Mouse (Mus musculus) spleen, adult 18-20 months (tissue): Measurements from ENCODE around the gene Uox.

Experiments used
- DNase-seq, 2 experiments: peaks; one replicate each; pipeline ENCODE4 v3.0.0; 2022; ENCODE audit warnings: mixed read lengths in 2 of 2

Uox gene

DNA sequence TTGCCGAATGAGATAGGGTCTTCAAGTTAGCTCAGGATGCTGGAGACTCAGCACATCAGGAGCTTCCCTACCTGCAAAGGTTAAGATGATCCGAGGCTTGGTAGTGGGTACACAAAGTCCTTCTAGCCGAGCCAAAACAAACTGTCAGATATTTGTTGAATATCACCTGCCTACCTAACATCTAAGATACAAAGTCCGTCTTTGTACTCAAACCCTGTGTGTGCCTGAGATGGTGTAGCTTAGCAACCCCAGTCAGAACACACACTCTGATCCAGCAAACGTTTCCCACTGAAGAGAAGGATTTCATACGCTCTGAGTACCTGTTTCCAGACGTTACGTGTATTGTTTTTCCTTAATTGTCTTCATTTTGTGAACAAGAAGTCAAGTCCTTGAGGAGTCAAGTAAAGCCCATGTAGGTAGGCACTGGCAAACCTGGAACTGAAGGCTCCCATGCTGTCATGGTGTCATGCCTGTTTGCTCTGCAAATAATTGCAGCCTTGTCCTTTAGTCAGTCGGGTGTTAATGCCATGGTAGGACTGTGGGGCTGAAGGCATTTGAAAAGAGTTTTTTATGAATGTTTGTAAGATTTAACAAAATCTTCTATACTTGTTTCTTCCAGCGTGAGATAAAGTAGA, at the start of gene Uox:
Gene Uox, plus strand, starts transcription at position 279 of the 635 bp plus-strand sequence.
- DNase-seq, result no peak

DNA sequence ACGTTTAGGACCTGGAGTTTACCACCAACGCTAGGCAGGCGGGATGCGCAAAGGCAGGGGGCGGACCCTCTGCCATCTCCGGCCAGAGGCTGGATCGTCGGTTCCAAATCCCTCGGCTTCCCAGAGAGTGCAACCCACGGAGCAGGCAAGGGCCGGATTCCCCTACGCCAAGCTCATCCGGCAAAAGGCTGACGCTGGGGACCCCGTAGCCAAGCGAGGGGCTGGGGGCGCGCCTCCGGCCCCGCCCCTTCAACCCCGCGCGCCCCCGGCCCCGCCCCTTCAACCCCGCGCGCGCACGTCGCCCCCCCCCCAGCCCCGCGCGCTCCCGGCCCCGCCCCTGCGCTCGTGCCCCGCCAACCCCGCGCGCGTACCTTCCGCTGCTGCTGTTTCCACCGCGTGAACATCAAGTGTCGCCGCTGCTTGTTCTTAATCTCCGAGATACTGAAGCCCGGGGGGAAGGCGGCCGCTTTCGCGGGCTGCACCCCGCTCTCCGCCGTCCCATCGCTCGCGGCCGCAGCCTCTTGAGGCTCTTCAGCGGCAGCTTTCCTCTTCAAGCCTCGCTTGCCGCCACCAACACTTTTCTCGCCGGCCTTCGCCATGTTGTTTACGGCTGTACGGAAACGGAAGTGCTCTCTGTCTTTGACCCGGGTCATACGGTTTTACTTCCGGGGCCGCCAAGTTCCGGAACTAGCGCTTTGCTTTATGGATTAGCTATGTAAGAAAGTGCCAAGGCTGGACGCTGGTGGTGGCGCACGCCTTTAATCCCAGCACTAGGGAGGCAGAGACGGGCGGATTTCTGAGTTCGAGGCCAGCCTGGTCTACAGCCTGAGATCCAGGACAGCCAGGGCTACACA, 49.2 kb upstream of the Uox start, which contains the start of gene Rpf1:
Gene Rpf1, minus strand, starts transcription at position 632 of the 854 bp plus-strand sequence.
- peak; percentile 77 to 83 for DNase-seq

- no peak for DNase-seq
Observed at GRCm38 (mm10) chr3:146521652-146522020, 48.6 kb upstream of the Uox start.

DNA sequence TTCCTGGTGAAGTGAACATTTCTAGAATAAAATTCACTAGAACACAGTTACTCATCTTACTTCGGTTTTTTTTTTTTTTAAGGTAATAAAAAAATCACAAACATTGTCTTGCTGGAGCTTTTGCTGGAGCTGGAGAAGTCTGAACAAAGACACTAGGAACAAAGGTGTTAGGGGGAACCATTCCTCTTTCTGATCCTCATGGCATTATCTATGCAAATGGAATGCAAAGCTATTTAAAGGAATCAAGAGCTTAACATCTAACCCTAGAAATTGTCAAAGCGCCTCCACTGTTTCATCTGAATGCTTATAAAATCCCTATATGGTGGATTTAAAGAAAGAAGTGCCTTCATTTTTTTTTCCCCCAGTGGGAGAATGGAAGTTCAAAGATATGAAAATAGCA, 41.9 kb upstream of the Uox start:
- no peak for DNase-seq

- DNase-seq, result no peak
Observed at GRCm38 (mm10) chr3:146534986-146535385, 35.2 kb upstream of the Uox start.

- no peak for DNase-seq
Observed at GRCm38 (mm10) chr3:146540521-146541273, 29.5 kb upstream of the Uox start.

DNA sequence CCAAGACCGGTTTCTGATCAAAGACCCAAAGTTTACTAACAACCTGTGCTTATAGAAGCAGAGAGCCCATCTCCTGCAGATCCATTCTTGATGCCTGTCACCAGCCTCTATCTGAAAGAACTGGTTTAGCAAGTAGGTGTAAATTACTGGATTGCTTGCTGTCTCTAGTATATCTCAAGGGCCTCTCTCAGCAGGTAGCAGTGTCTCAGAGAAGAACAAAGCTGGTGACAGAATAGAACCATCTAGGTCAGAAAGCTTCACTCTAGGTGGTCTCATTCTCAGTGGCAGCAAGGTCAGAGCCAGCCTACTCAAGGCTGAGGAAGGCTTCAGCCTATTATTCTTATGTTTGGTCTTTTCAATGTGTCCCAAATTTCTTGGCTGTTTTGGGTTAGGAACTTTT, 26.6 kb upstream of the Uox start:
- DNase-seq, result no peak

DNA sequence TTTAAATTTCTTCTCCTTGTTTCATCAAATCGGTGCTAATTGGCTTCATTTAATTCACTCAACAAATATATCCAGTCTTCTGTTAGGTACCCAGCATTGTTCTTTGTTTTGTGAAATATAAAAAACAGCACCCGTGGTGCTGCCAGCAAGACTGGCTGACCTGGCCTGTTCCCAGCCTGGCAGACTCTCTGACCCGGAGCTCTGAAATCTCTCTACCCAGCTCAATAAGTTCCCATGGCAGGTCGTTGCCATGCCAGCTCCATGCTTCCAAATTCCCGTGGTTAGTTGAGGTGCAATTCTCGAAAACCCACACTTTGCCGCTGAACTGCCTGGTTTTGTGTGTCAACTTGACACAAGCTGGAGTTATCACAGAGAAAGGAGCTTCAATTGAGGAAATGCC, 15.4 kb upstream of the Uox start:
- no peak for DNase-seq

DNA sequence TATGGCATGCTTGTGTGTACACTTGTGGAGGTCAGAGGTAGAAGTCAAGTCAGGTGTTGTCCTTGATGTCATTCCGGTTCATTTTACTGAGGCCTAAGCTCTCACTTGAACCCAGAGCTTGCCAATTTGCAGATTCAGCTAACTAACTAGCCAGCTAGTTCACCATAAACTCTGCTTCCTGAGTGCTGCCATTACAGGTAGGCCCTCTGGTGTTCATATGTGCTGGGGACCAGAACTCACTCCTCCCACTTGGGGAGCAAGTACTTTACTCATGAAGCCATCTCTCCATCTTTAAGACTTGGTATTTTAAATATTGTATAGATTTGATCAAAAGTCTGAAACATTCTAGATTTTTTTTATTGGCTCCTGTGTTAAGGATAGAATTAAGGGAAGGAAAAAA, 13.7 kb upstream of the Uox start:
- no peak for DNase-seq

GRCm38 (mm10) chr3:146557507-146557906, 12.7 kb upstream of the Uox start:
- no peak for DNase-seq

- DNase-seq, result no peak
Observed at GRCm38 (mm10) chr3:146562936-146563335, 7.3 kb upstream of the Uox start.

- peak; percentile 27 to 74 for DNase-seq
Observed at GRCm38 (mm10) chr3:146564268-146565064, 5.8 kb upstream of the Uox start.

DNA sequence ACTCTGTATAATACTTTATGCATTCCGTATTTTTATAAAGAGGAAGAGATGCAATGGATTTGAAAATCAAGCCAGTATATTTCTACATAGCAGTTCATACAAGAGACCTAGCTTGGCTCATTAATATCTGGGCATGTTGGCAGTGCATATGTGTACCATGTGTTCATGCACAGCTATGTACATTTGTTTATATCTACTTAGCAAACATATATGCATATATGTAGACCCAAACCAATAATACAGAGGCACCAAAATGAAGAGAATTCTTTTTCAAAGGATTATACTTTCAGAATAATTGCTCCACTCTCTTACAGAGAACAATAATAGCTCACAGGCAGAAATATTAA, 5.2 kb upstream of the Uox start:
- DNase-seq, result no peak

DNA sequence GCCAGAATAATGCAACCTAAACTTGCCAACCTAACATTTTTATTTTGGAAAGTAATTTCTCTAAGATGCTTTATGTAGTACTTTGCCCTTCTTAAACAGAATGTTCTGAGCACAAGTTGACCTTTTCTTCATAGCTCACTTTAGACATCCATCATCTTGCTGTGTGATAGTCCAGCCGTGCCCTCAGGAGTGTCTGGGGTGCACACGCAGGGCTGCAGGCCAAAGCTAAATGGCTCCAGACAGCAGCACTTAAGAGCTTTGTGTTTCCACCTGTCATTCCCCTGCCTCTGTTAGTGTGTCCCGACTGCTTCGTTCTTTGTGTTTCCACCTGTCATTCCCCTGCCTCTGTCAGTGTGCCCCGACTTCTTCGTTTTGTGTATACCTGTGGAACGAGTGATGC, 2.9 kb upstream of the Uox start:
- DNase-seq, result no peak

DNA sequence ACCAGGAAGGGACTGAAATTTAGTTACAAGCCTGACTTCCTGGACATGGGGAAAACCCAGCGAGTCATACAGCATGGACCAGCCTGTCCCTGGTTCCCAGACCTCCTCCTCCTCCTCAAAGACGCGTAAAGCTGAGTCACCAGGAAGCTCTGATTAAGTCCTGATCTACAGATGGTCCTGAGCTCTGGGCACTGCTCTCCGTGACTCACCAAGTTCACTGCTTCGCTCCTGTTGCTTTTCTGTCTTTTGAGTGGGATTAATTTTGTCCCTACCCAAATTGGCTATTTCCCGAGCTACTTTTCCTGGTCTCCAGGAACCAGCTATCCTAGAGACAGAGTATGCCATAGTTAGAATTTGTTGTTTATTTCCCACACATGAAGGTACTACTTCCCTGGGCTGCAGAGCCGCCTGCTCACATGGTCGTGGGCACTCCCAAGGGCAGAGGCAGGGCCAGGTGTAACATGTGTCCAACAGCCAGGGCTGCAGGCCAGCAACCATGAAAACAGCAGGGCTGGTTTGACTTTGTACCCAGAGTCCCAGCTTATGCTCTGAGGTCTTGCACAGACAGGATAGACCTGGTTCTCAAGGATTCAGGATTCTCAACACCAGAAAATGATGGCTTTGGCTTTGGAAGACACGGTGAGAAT, 2.2 kb upstream of the Uox start:
- no peak for DNase-seq

DNA sequence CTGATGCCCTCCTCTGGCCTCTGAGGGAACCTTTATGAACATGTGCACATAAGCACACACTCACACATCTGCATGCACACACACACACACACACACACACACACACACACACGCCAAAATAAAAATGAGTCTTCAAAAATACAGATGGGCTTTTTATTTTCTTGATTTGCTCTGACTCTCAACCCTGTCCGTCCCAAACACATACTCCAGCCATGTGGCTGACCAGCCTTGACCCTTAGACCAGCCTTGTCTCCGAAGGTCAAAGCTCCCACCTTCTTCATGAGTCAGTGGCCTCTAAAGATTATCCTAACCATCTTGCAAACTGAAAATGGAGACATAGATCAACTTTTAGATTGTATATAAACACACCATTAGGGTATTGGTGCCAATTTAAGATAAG, 632 bp upstream of the Uox start:
- no peak for DNase-seq

DNA sequence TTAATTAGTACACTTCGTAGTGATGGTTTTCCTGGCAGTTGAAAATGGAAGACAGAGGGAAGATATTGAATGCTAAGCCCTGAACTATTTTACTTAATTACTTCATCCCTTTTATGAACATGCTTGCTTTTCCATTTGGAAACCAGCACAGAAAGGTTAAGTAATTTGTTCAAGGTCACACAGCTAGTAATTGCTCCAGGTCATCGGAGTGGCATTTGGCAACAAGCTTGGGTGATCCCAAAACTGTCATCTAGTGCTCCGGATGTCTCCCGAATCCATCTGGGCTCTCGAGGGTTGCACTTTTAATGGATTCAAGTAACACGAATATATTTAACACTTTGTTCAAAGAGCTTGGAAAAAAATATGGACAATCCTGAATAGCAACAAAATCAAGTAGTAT, 713 bp downstream of the Uox start:
- no peak for DNase-seq

DNA sequence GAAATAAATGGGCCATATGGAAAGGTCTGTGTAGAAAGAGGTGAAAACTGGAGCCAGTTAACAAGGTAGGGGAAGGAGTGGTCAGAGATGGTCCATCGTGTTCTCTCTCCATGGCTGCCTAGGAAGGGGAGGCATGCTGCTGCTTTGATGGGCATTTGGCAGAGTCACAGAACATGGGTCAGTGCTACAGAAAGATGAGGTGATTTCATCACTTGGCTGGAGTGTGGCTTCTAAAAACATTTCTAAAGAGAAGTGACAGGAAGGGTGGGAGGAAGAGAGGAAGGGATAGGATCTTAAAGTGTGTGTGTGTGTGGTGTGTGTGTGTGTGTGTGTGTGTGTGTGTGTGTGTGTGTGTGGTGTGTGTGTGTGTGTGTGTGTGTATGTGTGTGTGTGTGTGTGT, 1.1 kb downstream of the Uox start:
- no peak for DNase-seq

DNA sequence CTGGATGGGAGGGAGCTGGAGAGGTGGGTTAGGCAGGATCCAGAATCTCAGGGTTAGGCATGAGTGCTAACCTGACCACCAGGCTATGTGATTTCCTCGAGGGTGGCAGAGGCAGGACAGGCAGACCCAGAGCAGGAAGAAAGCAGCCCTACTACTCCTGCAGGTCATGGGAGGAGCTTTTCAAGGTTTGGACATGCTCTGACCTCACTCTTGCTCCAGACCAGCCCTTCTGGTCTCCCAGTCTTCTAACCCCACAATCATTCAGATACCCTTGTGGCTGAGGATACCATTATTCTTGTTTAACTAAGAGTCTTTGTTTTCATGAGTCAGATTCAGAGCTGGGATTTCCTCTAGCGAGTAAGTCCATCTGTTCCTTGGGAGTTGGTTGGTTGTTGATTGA, 7.4 kb downstream of the Uox start:
- DNase-seq, result no peak

DNA sequence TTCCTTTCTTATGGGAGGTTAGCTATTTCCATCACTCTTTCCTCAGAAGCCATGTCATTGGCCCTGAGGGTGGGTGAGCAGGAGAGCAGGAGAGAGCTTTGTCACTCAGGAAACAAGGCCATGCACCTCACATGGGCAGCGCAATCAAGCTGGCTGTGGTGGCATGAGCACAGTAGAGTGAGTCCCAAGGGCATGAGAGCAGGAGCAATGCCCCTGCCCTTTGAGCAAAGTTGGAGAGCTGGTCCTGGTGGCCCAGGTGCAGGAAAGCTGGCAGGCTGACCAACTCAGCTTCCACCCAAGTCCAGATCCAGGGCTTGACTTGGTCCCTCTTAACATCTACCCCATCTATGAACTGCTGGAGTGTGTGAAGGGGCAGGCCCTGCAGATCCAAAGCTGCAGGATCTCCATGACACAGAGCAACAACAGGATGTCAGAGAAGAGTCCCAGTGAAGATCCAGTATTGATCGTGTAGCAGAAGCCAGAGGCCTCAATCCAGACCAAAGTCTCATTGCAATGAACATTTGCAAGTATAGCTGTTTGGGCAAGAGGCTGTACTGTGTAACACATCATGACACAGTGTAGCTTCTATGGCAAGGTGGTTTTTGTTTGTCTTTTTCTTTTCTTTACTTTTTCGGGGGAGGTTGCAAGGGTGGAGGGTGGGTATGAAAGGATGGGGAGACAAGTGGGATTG, 10.0 kb downstream of the Uox start:
- DNase-seq, result no peak

DNA sequence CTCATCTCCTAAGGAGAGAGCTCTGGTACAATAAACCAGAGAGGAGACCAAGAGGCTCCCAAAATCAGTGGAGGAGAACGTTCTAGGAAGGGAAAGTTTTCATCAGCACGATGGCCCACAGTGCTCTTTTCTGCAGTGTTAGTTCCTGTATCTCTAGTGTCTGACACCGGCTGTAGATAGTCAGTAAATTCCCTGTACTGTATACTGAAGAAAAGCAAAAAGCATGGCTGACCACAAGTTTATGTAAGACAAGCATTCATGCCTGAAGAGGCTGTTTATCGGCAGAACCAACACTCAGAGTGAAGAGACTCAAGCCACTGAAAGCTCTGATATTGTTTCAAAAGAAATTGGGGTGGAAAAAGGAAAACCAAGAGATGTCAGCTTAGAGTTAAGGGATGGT, 13.3 kb downstream of the Uox start:
- no peak for DNase-seq

GRCm38 (mm10) chr3:146583908-146584307, 13.7 kb downstream of the Uox start:
- DNase-seq, result no peak
